Mouse (Mus musculus) embryonic facial prominence, embryonic 11.5 days (tissue): ENCODE measurements at regions not wholly inside any gene's neighbourhood (a gene's known extent, or its start where the extent isn't known, plus 50 kb on each side); places are given as distances from the start of the nearest gene placed in this dataset.
A peak's percentile ranks its signal among the peaks of the same experiment; 100 is the strongest.

Source experiments
- ATAC-seq: fragments of 200-750 bp; cut with Nextera tagmentation; replicated peaks from 2 replicates; pipeline ENCODE4 v1.8.0; 2017; ENCODE audit warnings: low read depth; ENCODE audit not compliant: insufficient number of reproducible peaks, low FRiP score, low TSS enrichment
- DNase-seq: peaks from one replicate; pipeline ENCODE4 v3.0.0-alpha.2; 2015; ENCODE audit warnings: low spot score
- H3K27ac ChIP-seq: fragments of 300-500 bp; sonication (generic); replicated peaks from 2 replicates; pipeline ENCODE4 v1.5.1; 2014; ENCODE audit warnings: mild to moderate bottlenecking, low read depth, low read length, control low read depth
- H3K27me3 ChIP-seq: fragments of 300-500 bp; sonication (generic); 2 replicates; pipeline ENCODE4 v1.6.1; 2014; ENCODE audit warnings: mild to moderate bottlenecking, low read length, moderate library complexity, mixed read lengths; ENCODE audit not compliant: control insufficient read depth, insufficient read depth
- H3K36me3 ChIP-seq: fragments of 300-500 bp; sonication (generic); replicated peaks from 2 replicates; pipeline ENCODE4 v1.6.1; 2014; ENCODE audit warnings: low read depth, mild to moderate bottlenecking, low read length, moderate library complexity, mixed read lengths; ENCODE audit not compliant: control insufficient read depth, insufficient read depth
- H3K4me1 ChIP-seq: fragments of 300-500 bp; sonication (generic); 2 replicates; pipeline ENCODE4 v1.6.1; 2014; ENCODE audit warnings: low read length, mixed read lengths; ENCODE audit not compliant: control insufficient read depth, insufficient read depth
- H3K4me2 ChIP-seq: fragments of 300-500 bp; sonication (generic); 2 replicates; pipeline ENCODE4 v1.6.1; 2014; ENCODE audit warnings: low read depth, mild to moderate bottlenecking, control low read depth, low read length, moderate library complexity
- H3K4me3 ChIP-seq: fragments of 300-500 bp; sonication (generic); 2 replicates; pipeline ENCODE4 v1.5.1; 2014; ENCODE audit warnings: low read depth, low read length, control low read depth
- H3K9ac ChIP-seq: fragments of 300-500 bp; sonication (generic); replicated peaks from 2 replicates; pipeline ENCODE4 v1.6.1; 2014; ENCODE audit warnings: mild to moderate bottlenecking, control low read depth, low read length
- H3K9me3 ChIP-seq: fragments of 300-500 bp; sonication (generic); replicated peaks from 2 replicates; pipeline ENCODE4 v1.6.1; 2016; ENCODE audit warnings: mild to moderate bottlenecking, low read length, inconsistent platforms, mixed read lengths; ENCODE audit not compliant: control insufficient read depth
- WGBS: fragments of 180-500 bp; shearing (Covaris S2); extraction: QIAGEN DNeasy Blood & Tissue Kit; methylation state at CpG from one replicate; pipeline ENCODE4 v1.1.7; 2014; 5-methylcytosine and 5-hydroxymethylcytosine counted together

GRCm38 (mm10) chr15:11552568-11552967, 153.1 kb upstream of the Tars start:
- H3K4me1 ChIP-seq: no peaks in the 10 kb centered on the region
- H3K9ac ChIP-seq: no peak overlapping the region
- no peaks in the 10 kb centered on the region for H3K27me3 ChIP-seq
- WGBS: 80% methylated on average over 2 of the region's 2 CpGs
- H3K4me3 ChIP-seq: no peak overlapping the region
- DNase-seq (no peak), ATAC-seq (no peak)
- no peaks in the 10 kb centered on the region for H3K9me3 ChIP-seq
- no peaks in the 10 kb centered on the region for H3K36me3 ChIP-seq
- H3K4me2 ChIP-seq: no peak overlapping the region
- H3K27ac ChIP-seq: no peak overlapping the region

- ATAC-seq (no peak), DNase-seq (no peak)
- no peak overlapping the region for H3K4me3 ChIP-seq
- WGBS: 89% methylated on average over 1 of the region's 1 CpGs
- no peaks in the 10 kb centered on the region for H3K4me1 ChIP-seq
- no peaks in the 10 kb centered on the region for H3K36me3 ChIP-seq
- H3K27ac ChIP-seq: no peak overlapping the region
- H3K27me3 ChIP-seq: no peaks in the 10 kb centered on the region
- no peaks in the 10 kb centered on the region for H3K9me3 ChIP-seq
- no peak overlapping the region for H3K4me2 ChIP-seq
- H3K9ac ChIP-seq: no peak overlapping the region
These were observed 152.6 kb upstream of the Tars start for GRCm38 (mm10) chr15:11552110-11552509.

- Histone ChIP-seq H3K27ac (no peak overlapping the region), H3K9me3 (no peaks in the 10 kb centered on the region), H3K9ac (no peak overlapping the region), H3K36me3 (no peaks in the 10 kb centered on the region), H3K4me3 (no peak overlapping the region), H3K27me3 (no peaks in the 10 kb centered on the region), H3K4me1 (no peaks in the 10 kb centered on the region), H3K4me2 (no peak overlapping the region)
- WGBS: 83% methylated on average over 3 of the region's 3 CpGs
- ATAC-seq (no peak), DNase-seq (no peak)
These were observed 140.0 kb upstream of the Tars start for GRCm38 (mm10) chr15:11539485-11539884.

GRCm38 (mm10) chr15:11536076-11536620, 136.7 kb upstream of the Tars start:
- H3K27ac ChIP-seq: no peak overlapping the region
- no peak for DNase-seq
- no peaks in the 10 kb centered on the region for H3K27me3 ChIP-seq
- H3K9me3 ChIP-seq: no peaks in the 10 kb centered on the region
- H3K9ac ChIP-seq: no peak overlapping the region
- WGBS: 74% methylated on average over 7 of the region's 7 CpGs
- no peak for ATAC-seq
- no peak overlapping the region for H3K4me2 ChIP-seq
- H3K36me3 ChIP-seq: no peaks in the 10 kb centered on the region
- H3K4me3 ChIP-seq: no peak overlapping the region
- no peaks in the 10 kb centered on the region for H3K4me1 ChIP-seq

GRCm38 (mm10) chr15:11534404-11535251, 135.2 kb upstream of the Tars start:
- Histone ChIP-seq H3K4me2 (no peak overlapping the region), H3K27me3 (no peaks in the 10 kb centered on the region), H3K4me3 (no peak overlapping the region), H3K9me3 (no peaks in the 10 kb centered on the region), H3K4me1 (no peaks in the 10 kb centered on the region), H3K9ac (no peak overlapping the region), H3K27ac (no peak overlapping the region), H3K36me3 (no peaks in the 10 kb centered on the region)
- ATAC-seq: no peak
- no peak for DNase-seq
- 83% methylated on average over 12 of the region's 12 CpGs for WGBS

- 70% methylated on average over 1 of the region's 1 CpGs for WGBS
- no peak for ATAC-seq
- no peaks in the 10 kb centered on the region for H3K9me3 ChIP-seq
- no peaks in the 10 kb centered on the region for H3K27me3 ChIP-seq
- no peaks in the 10 kb centered on the region for H3K36me3 ChIP-seq
- no peak overlapping the region for H3K27ac ChIP-seq
- H3K9ac ChIP-seq: no peak overlapping the region
- H3K4me2 ChIP-seq: no peak overlapping the region
- H3K4me3 ChIP-seq: no peak overlapping the region
- H3K4me1 ChIP-seq: no peaks in the 10 kb centered on the region
- DNase-seq: no peak
These were observed 134.2 kb upstream of the Tars start for GRCm38 (mm10) chr15:11533616-11534015.

- H3K4me1 ChIP-seq: no peaks in the 10 kb centered on the region
- H3K27ac ChIP-seq: no peak overlapping the region
- no peaks in the 10 kb centered on the region for H3K36me3 ChIP-seq
- no peak overlapping the region for H3K4me2 ChIP-seq
- no peaks in the 10 kb centered on the region for H3K9me3 ChIP-seq
- H3K4me3 ChIP-seq: no peak overlapping the region
- no peaks in the 10 kb centered on the region for H3K27me3 ChIP-seq
- ATAC-seq: no peak
- WGBS: 81% methylated on average over 10 of the region's 10 CpGs
- no peak overlapping the region for H3K9ac ChIP-seq
- no peak for DNase-seq
These were observed 133.6 kb upstream of the Tars start for GRCm38 (mm10) chr15:11533002-11533610.

- no peak overlapping the region for H3K4me3 ChIP-seq
- H3K4me1 ChIP-seq: no peaks in the 10 kb centered on the region
- no peaks in the 10 kb centered on the region for H3K9me3 ChIP-seq
- no peak overlapping the region for H3K9ac ChIP-seq
- H3K4me2 ChIP-seq: no peak overlapping the region
- no peak for ATAC-seq
- 66% methylated on average over 9 of the region's 9 CpGs for WGBS
- peak; percentile 23 for DNase-seq
- no peaks in the 10 kb centered on the region for H3K36me3 ChIP-seq
- no peaks in the 10 kb centered on the region for H3K27me3 ChIP-seq
- no peak overlapping the region for H3K27ac ChIP-seq
These were observed 133.1 kb upstream of the Tars start for GRCm38 (mm10) chr15:11532536-11532935.
